Mouse (Mus musculus) lung, adult 2 months (tissue): ENCODE measurements around the gene Tmem174. TPM values are rescaled to one million over a fixed set of nuclear protein-coding genes. Genes with fewer than 3 reads are reported as not detected.

Source experiments
- DNase-seq: peaks from one replicate; pipeline ENCODE4 v3.0.0; 2022
- H3K4me1 ChIP-seq: fragments of 200-500 bp; 2 replicates; pipeline ENCODE4 v1.6.1; 2011; ENCODE audit warnings: low read length; ENCODE audit not compliant: control insufficient read depth, insufficient read depth
- H3K4me3 ChIP-seq: fragments of 200-500 bp; replicated peaks from 2 replicates; pipeline ENCODE3; 2011; ENCODE audit warnings: low read depth, mild to moderate bottlenecking, control low read depth, low read length; ENCODE audit errors: extremely low read depth
- CTCF ChIP-seq: fragments of 200-500 bp; IDR thresholded peaks from 2 replicates; pipeline ENCODE4 v1.5.1; 2011; ENCODE audit warnings: mild to moderate bottlenecking, low read length, control low read depth; ENCODE audit not compliant: insufficient read depth
- POLR2A ChIP-seq: fragments of 200-500 bp; IDR thresholded peaks from 2 replicates; pipeline ENCODE4 v1.6.1; 2011; ENCODE audit warnings: low read depth, mild to moderate bottlenecking, control low read depth, low read length, borderline replicate concordance; ENCODE audit errors: extremely low read depth
- WGBS: fragments of 180-500 bp; shearing (Covaris S2); methylation state at CpG from one replicate; pipeline ENCODE4 v1.1.7; 2018; 5-methylcytosine and 5-hydroxymethylcytosine counted together
- polyA plus RNA-seq: library from polyadenylated mRNA; depleted of rRNA; stranded (reverse); fragments of >200 nt; gene quantifications from 2 replicates; pipeline ENCODE4 v1.2.3, GENCODE M21; 2012; rRNA removed

Gene Tmem174
- polyA plus RNA-seq, 1 experiment = not detected

GRCm38 (mm10) chr13:98593938-98594539 lies 43.2 kb downstream of the Tmem174 start:
- no peak for DNase-seq
- TF ChIP-seq POLR2A (no peak), CTCF (no peak)
- H3K4me3 ChIP-seq = no peak overlapping the region
- 46% methylated on average over 11 of the region's 11 CpGs for WGBS
- H3K4me1 ChIP-seq = 0 out of 2 replicates have a peak, but pooled peaks cover 2% of the 10 kb centered on the region

GRCm38 (mm10) chr13:98591406-98591805 lies 45.8 kb downstream of the Tmem174 start:
- no peak for DNase-seq
- no peak for TF ChIP-seq POLR2A
- no peak for TF ChIP-seq CTCF
- 58% methylated on average over 6 of the region's 6 CpGs for WGBS

GRCm38 (mm10) chr13:98590693-98591389 lies 46.4 kb downstream of the Tmem174 start:
- Histone ChIP-seq H3K4me3 (no peak overlapping the region), H3K4me1 (peaks cover 4% of the 10 kb centered on the region; the same call in 1 of the 2 replicates)
- WGBS = 53% methylated on average over 6 of the region's 6 CpGs
- TF ChIP-seq CTCF = no peak
- no peak for TF ChIP-seq POLR2A
- DNase-seq = no peak

More at GRCm38 (mm10) chr13:98591406-98591805, 45.8 kb downstream of the Tmem174 start:
- H3K4me3 ChIP-seq = no peak overlapping the region
- peaks cover 4% of the 10 kb centered on the region; the same call in 1 of the 2 replicates for H3K4me1 ChIP-seq

GRCm38 (mm10) chr13:98589572-98589971 lies 47.6 kb downstream of the Tmem174 start:
- H3K4me3 ChIP-seq = no peak overlapping the region
- TF ChIP-seq POLR2A (no peak), CTCF (no peak)
- H3K4me1 ChIP-seq = peaks cover 4% of the 10 kb centered on the region; the same call in 1 of the 2 replicates
- DNase-seq = no peak
- 32% methylated on average over 9 of the region's 9 CpGs for WGBS

- peak; percentile 70 for TF ChIP-seq CTCF
- no peak for TF ChIP-seq POLR2A
- 2% methylated on average over 35 of the region's 35 CpGs for WGBS
- Histone ChIP-seq H3K4me3 (no peak overlapping the region), H3K4me1 (peaks cover 4% of the 10 kb centered on the region; the same call in 1 of the 2 replicates)
- peak; percentile 74 for DNase-seq
These were observed 48.2 kb downstream of the Tmem174 start for GRCm38 (mm10) chr13:98588951-98589501.

- peaks cover 4% of the 10 kb centered on the region; the same call in 1 of the 2 replicates for H3K4me1 ChIP-seq
- no peak for DNase-seq
- WGBS = 25% methylated on average over 12 of the region's 12 CpGs
- no peak for TF ChIP-seq POLR2A
- no peak for TF ChIP-seq CTCF
- H3K4me3 ChIP-seq = no peak overlapping the region
These were observed 48.7 kb downstream of the Tmem174 start for GRCm38 (mm10) chr13:98588480-98588879.

- no peak for TF ChIP-seq POLR2A
- no peak for TF ChIP-seq CTCF
- no peak for DNase-seq
- Histone ChIP-seq H3K4me3 (no peak overlapping the region), H3K4me1 (peaks cover 4% of the 10 kb centered on the region; the same call in 1 of the 2 replicates)
- WGBS = 22% methylated on average over 14 of the region's 14 CpGs
These were observed 49.6 kb downstream of the Tmem174 start for GRCm38 (mm10) chr13:98587639-98588038.

GRCm38 (mm10) chr13:98586817-98587575 lies 50.2 kb downstream of the Tmem174 start:
- Histone ChIP-seq H3K4me1 (peaks cover 4% of the 10 kb centered on the region; the same call in 1 of the 2 replicates), H3K4me3 (no peak overlapping the region)
- 27% methylated on average over 17 of the region's 17 CpGs for WGBS
- no peak for DNase-seq
- TF ChIP-seq POLR2A (no peak), CTCF (no peak)

Other genes starting within 250 kb of the Tmem174 start
- 0.52 and 1.1 TPM in 2 replicates for gene Gm10320, start 145.4 kb downstream of the Tmem174 start, polyA plus RNA-seq
- 3.6 and 6.6 TPM in 2 replicates for gene Tmem171, start 57.4 kb upstream of the Tmem174 start, polyA plus RNA-seq
- 16.0 and 21.1 TPM in 2 replicates for gene Fcho2, start 178.0 kb upstream of the Tmem174 start, polyA plus RNA-seq